Mouse (Mus musculus) spleen, postnatal 14 days (tissue): Measurements from ENCODE around the gene Tlcd1.
"Not testable (repeated sequence)": the region's sequence is repeated elsewhere in the genome, so short reads cannot be mapped to it uniquely, and the experiment has no call there.

Source experiments
- DNase-seq, 2 experiments: peaks; one replicate each; pipeline ENCODE4 v3.0.0; 2021 to 2022; ENCODE audit warnings: low spot score in 2 of 2

Gene Tlcd1

GRCm38 (mm10) chr11:78176402-78176862 lies at the start of gene Tlcd1, which contains the start of gene Nek8:
Gene Tlcd1, plus strand, starts transcription at chr11:78176711.
Gene Nek8, minus strand, starts transcription at chr11:78176675.
- DNase-seq = peak; percentile 90 to 92

- no peak for DNase-seq
These were observed 49.8 kb upstream of the Tlcd1 start for GRCm38 (mm10) chr11:78126739-78127138.

- no peak for DNase-seq
These were observed 47.1 kb upstream of the Tlcd1 start for GRCm38 (mm10) chr11:78129458-78129857.

- no peak for DNase-seq
These were observed 42.6 kb upstream of the Tlcd1 start for GRCm38 (mm10) chr11:78133915-78134314.

- no peak for DNase-seq
These were observed 42.2 kb upstream of the Tlcd1 start for GRCm38 (mm10) chr11:78134344-78134743.

- DNase-seq = not testable (repeated sequence)
These were observed 41.2 kb upstream of the Tlcd1 start for GRCm38 (mm10) chr11:78135314-78135713.

GRCm38 (mm10) chr11:78136132-78136531 lies 40.4 kb upstream of the Tlcd1 start:
- no peak for DNase-seq

- no peak for DNase-seq
These were observed 38.9 kb upstream of the Tlcd1 start for GRCm38 (mm10) chr11:78137584-78137983.

GRCm38 (mm10) chr11:78138023-78138422 lies 38.5 kb upstream of the Tlcd1 start:
- no peak for DNase-seq

GRCm38 (mm10) chr11:78140665-78141064 lies 35.8 kb upstream of the Tlcd1 start:
- DNase-seq = no peak

GRCm38 (mm10) chr11:78143520-78143919 lies 33.0 kb upstream of the Tlcd1 start:
- no peak for DNase-seq

- no peak for DNase-seq
These were observed 30.3 kb upstream of the Tlcd1 start for GRCm38 (mm10) chr11:78146168-78146567.

GRCm38 (mm10) chr11:78146707-78147543 lies 29.6 kb upstream of the Tlcd1 start:
- DNase-seq = no peak

- peak in 1 of 2 experiments; percentile 29 for DNase-seq
These were observed 25.4 kb upstream of the Tlcd1 start for GRCm38 (mm10) chr11:78151161-78151560.

GRCm38 (mm10) chr11:78152299-78153231 lies 23.9 kb upstream of the Tlcd1 start:
- DNase-seq = no peak

- DNase-seq = no peak
These were observed 22.7 kb upstream of the Tlcd1 start for GRCm38 (mm10) chr11:78153778-78154177.

- DNase-seq = no peak
These were observed 20.8 kb upstream of the Tlcd1 start for GRCm38 (mm10) chr11:78155674-78156073.

GRCm38 (mm10) chr11:78156156-78156699 lies 20.3 kb upstream of the Tlcd1 start:
- no peak for DNase-seq

GRCm38 (mm10) chr11:78159096-78159495 lies 17.4 kb upstream of the Tlcd1 start:
- DNase-seq = peak; percentile 59 to 79

GRCm38 (mm10) chr11:78159557-78159956 lies 17.0 kb upstream of the Tlcd1 start:
- DNase-seq = no peak

GRCm38 (mm10) chr11:78160171-78160570 lies 16.3 kb upstream of the Tlcd1 start:
- DNase-seq = no peak

- no peak for DNase-seq
These were observed 15.8 kb upstream of the Tlcd1 start for GRCm38 (mm10) chr11:78160675-78161074.
